ENCODE assay signal across 15 mouse cellular contexts in the genomic region with DNA sequence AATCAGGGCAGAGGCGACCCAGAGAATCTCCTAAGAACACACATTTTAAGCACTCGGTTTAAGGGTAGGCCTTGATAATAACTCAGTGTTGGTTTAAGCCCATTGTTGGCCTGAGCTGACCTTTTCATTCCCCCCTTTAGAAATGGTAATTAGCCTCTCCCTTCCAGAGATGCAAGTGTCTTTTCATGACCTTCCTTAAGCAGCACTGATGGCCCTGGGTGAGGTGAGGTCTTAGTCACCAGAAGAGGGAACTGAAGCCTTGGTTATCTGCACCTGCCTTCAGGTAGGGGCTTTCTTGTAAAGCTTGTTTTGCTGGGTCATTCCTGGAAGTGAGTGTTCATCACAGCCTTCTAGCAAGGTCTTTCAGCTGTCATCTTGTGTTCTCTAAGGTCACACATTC.
"Had no signal": no experiment of that assay in that cellular context is flagged by ENCODE, and none has a peak within 500 bp of the region (broad histone marks: within the 10 kb centered on the region; RNA-seq: fewer than 3 reads in every experiment).

No protein-coding gene starts in this region.

- H3K9ac ChIP-seq: lung, embryonic 14.5 days; midbrain, embryonic 12.5 days; neural tube, embryonic 13.5 days; neural tube, embryonic 15.5 days had no signal

- H3K4me1 ChIP-seq: midbrain, embryonic 12.5 days; neural tube, embryonic 13.5 days; neural tube, embryonic 15.5 days had no signal

- H3K27ac ChIP-seq: midbrain, embryonic 10.5 days; midbrain, embryonic 12.5 days; neural tube, embryonic 13.5 days; neural tube, embryonic 15.5 days had no signal

- H3K36me3 ChIP-seq: midbrain, embryonic 10.5 days; midbrain, embryonic 12.5 days; neural tube, embryonic 13.5 days; neural tube, embryonic 15.5 days had no signal

- H3K4me3 ChIP-seq: midbrain, embryonic 10.5 days; midbrain, embryonic 12.5 days; myocyte; neural tube, embryonic 13.5 days; neural tube, embryonic 15.5 days had no signal

- ATAC-seq: midbrain, embryonic 16.5 days had no signal

- DNase-seq: lung, adult 18-20 months; lung, embryonic 14.5 days; lung, postnatal 10 days; lung, postnatal 4 days; midbrain, embryonic 14.5 days; right cerebral cortex, postnatal 14 days; thymus, adult 18-20 months; thymus, postnatal 14 days; thymus, postnatal 36 days had no signal

- H3K4me2 ChIP-seq: lung, embryonic 14.5 days; midbrain, embryonic 12.5 days; neural tube, embryonic 13.5 days; neural tube, embryonic 15.5 days had no signal

- H3K27me3 ChIP-seq: midbrain, embryonic 12.5 days; neural tube, embryonic 13.5 days; neural tube, embryonic 15.5 days had no signal

- H3K9me3 ChIP-seq: midbrain, embryonic 10.5 days; midbrain, embryonic 12.5 days; neural tube, embryonic 13.5 days; neural tube, embryonic 15.5 days had no signal
